Mouse (Mus musculus) heart, adult 2 months (tissue): Measurements from ENCODE around the gene Tshz2. TPM values are rescaled to one million over a fixed set of nuclear protein-coding genes. Genes with fewer than 3 reads are reported as not detected.

Experiments used
- DNase-seq, 2 experiments: peaks; one replicate each; pipeline ENCODE4 v3.0.0; 2021
- H3K27ac ChIP-seq: fragments of 200-600 bp; 2 replicates; pipeline ENCODE4 v1.8.1; 2022
- H3K27me3 ChIP-seq: fragments of 200-500 bp; 2 replicates; pipeline ENCODE4 v1.6.1; 2012; ENCODE audit warnings: mild to moderate bottlenecking, low read length, inconsistent platforms, mixed read lengths; ENCODE audit not compliant: control insufficient read depth, insufficient read depth
- H3K36me3 ChIP-seq: fragments of 200-500 bp; 2 replicates; pipeline ENCODE4 v1.6.1; 2012; ENCODE audit warnings: low read length, inconsistent platforms; ENCODE audit not compliant: control insufficient read depth, insufficient read depth
- H3K4me1 ChIP-seq: fragments of 200-500 bp; 2 replicates; pipeline ENCODE4 v1.6.1; 2011; ENCODE audit warnings: low read length; ENCODE audit not compliant: control insufficient read depth, insufficient read depth
- H3K4me3 ChIP-seq: fragments of 200-600 bp; 2 replicates; pipeline ENCODE4 v1.8.1; 2022
- H3K79me2 ChIP-seq: fragments of 200-500 bp; replicated peaks from 2 replicates; pipeline ENCODE4 v1.6.1; 2012; ENCODE audit warnings: mild to moderate bottlenecking, inconsistent platforms, low read length, moderate library complexity, mixed read lengths; ENCODE audit not compliant: control insufficient read depth, insufficient read depth
- H3K9ac ChIP-seq: fragments of 200-500 bp; 2 replicates; pipeline ENCODE4 v1.6.1; 2012; ENCODE audit warnings: low read depth, mild to moderate bottlenecking, control low read depth, inconsistent platforms, low read length, mixed read lengths
- CTCF ChIP-seq: fragments of 200-600 bp; IDR thresholded peaks from 2 replicates; pipeline ENCODE4 v1.8.1; 2022; ENCODE audit warnings: antibody characterized with exemption, mild to moderate bottlenecking, moderate library complexity
- EP300 ChIP-seq: fragments of 200-500 bp; IDR thresholded peaks from 2 replicates; pipeline ENCODE4 v1.6.1; 2011; ENCODE audit warnings: low read depth, low read length, control low read depth; ENCODE audit not compliant: insufficient read depth
- POLR2A ChIP-seq: fragments of 200-500 bp; IDR thresholded peaks from 2 replicates; pipeline ENCODE4 v1.6.1; 2011; ENCODE audit warnings: mild to moderate bottlenecking, low read depth, low read length, control low read depth; ENCODE audit not compliant: insufficient read depth
- WGBS: fragments of 180-500 bp; shearing (Covaris S2); methylation state at CpG from one replicate; pipeline ENCODE4 v1.1.7; 2018; 5-methylcytosine and 5-hydroxymethylcytosine counted together
- intact Hi-C: fragments of 180-260 bp; cut with DNase I; formaldehyde crosslinking; loops from one replicate; pipeline ENCODE4 v1.15.1; 2025
- polyA plus RNA-seq: library from polyadenylated mRNA; depleted of rRNA; stranded (reverse); fragments of >200 nt; gene quantifications from 2 replicates; pipeline ENCODE4 v1.2.3, GENCODE M21; 2012
- total RNA-seq, 2 experiments: library from RNA; stranded (reverse); gene quantifications; 2 replicates each; pipeline ENCODE4 v1.2.3; 2021

Gene Tshz2
- total and polyA plus RNA-seq, 3 experiments, result 8.2 to 12.9 (median 12.1) TPM

DNA sequence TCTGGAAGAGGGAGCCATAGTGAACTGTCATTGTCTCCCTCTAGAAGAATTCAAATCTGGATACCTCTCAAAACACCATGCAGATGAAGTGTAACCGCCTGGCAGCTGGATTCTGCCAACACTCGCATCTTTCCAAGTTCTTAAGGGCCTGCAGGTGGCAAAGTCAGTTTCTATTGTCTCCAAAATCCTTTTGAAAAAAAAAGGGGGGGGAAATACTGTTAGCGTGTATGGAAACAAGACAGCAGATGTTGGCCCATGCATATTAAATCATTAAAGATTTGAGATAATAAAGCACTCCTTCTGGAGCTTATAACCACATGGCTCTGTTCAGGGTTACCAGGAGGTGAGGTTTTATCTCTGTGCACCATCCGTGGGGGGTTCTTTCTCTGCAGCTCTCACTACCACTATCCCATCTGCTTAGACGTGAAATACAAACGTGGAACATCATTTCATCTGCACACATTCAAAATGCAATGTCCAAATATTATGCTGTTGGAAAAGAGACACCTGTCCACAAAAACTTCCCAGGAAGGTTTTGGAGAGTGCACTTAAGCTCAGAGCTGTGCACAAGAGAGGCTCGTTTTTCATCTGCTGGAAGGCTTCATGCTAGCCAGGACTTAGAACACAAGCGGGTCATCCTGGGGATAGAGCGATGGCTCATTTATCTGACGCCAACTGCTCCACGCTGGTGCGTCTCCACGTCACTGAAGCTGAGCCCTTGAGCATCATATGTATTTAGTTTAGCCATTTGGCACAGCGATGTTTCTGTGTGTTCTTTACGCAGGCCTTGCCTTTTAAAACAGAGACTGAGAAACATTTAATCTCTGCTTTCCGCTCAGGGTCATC, 307.7 kb downstream of the Tshz2 start:
- Histone ChIP-seq H3K27me3 (no peaks in the 10 kb centered on the region), H3K27ac (no peak overlapping the region), H3K4me1 (no peaks in the 10 kb centered on the region), H3K36me3 (no peaks in the 10 kb centered on the region), H3K9ac (no peak overlapping the region), H3K79me2 (no peaks in the 10 kb centered on the region), H3K4me3 (no peak overlapping the region)
- intact Hi-C loops, result no loop called here
- WGBS, result 82% methylated on average over 16 of the region's 16 CpGs
- no peak for TF ChIP-seq EP300
- TF ChIP-seq CTCF, result no peak
- TF ChIP-seq POLR2A, result no peak
- DNase-seq, result no peak

GRCm38 (mm10) chr2:169943727-169944126, 310.9 kb downstream of the Tshz2 start:
- Histone ChIP-seq H3K79me2 (no peaks in the 10 kb centered on the region), H3K36me3 (no peaks in the 10 kb centered on the region), H3K27me3 (no peaks in the 10 kb centered on the region), H3K4me1 (no peaks in the 10 kb centered on the region), H3K27ac (no peak overlapping the region), H3K4me3 (no peak overlapping the region), H3K9ac (no peak overlapping the region)
- intact Hi-C loops, result no loop called here
- WGBS, result 92% methylated on average over 6 of the region's 6 CpGs
- DNase-seq, result no peak
- no peak for TF ChIP-seq CTCF
- no peak for TF ChIP-seq POLR2A
- no peak for TF ChIP-seq EP300

DNA sequence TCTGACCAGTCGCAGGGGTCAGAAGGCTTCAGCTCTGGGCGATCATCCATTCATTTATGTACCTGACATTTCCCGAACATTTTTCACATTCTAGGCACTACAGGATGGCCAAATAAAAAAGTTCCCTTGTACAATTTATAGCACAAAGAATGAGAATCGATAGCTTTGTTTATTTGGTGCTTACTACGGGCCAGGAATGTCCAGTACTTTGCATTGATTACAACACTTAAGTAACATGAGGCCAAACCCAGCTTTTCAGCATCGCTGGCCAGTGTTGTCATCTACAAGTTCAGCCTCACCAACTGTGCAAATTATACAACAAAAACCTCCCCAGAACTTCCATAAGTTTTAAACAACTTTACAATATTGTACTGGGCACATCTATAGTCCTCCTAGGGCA, 315.3 kb downstream of the Tshz2 start:
- TF ChIP-seq POLR2A (no peak), CTCF (no peak), EP300 (no peak)

GRCm38 (mm10) chr2:169951041-169951440, 318.2 kb downstream of the Tshz2 start:
- no peaks in the 10 kb centered on the region for H3K27me3 ChIP-seq
- H3K9ac ChIP-seq, result no peak overlapping the region
- intact Hi-C loops, result no loop called here
- DNase-seq, result no peak
- H3K4me3 ChIP-seq, result no peak overlapping the region
- H3K4me1 ChIP-seq, result no peaks in the 10 kb centered on the region
- no peak overlapping the region for H3K27ac ChIP-seq
- no peaks in the 10 kb centered on the region for H3K36me3 ChIP-seq
- TF ChIP-seq POLR2A, result no peak
- no peak for TF ChIP-seq CTCF
- no peak for TF ChIP-seq EP300
- no peaks in the 10 kb centered on the region for H3K79me2 ChIP-seq
- 64% methylated on average over 8 of the region's 8 CpGs for WGBS

More for the DNA sequence above, 315.3 kb downstream of the Tshz2 start:
- Histone ChIP-seq H3K79me2 (no peaks in the 10 kb centered on the region), H3K36me3 (no peaks in the 10 kb centered on the region), H3K27me3 (no peaks in the 10 kb centered on the region), H3K27ac (no peak overlapping the region), H3K9ac (no peak overlapping the region), H3K4me3 (no peak overlapping the region), H3K4me1 (no peaks in the 10 kb centered on the region)
- DNase-seq, result no peak
- intact Hi-C loops, result no loop called here
- 84% methylated on average over 6 of the region's 6 CpGs for WGBS

DNA sequence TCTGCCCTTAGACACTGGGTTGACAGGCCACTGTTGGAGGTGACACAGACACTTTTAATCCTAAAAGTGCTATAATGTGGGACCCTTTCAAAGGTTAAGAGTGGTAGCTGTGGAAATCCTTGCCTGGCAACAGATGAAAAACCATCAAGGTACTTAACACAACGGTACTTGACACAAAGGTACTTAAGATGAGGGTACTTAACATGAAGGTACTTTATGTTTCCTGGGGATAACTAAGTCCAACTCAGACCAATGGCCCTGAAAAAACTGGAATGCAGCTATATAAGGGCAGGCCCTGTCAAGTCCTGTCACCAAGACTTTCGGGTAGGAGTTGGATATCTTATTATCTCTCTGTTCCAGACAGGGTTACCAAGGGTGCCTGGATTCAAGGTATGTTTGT, 320.2 kb downstream of the Tshz2 start:
- Histone ChIP-seq H3K36me3 (no peaks in the 10 kb centered on the region), H3K79me2 (no peaks in the 10 kb centered on the region), H3K4me1 (no peaks in the 10 kb centered on the region), H3K27ac (no peak overlapping the region), H3K9ac (no peak overlapping the region), H3K4me3 (no peak overlapping the region), H3K27me3 (no peaks in the 10 kb centered on the region)
- 84% methylated on average over 2 of the region's 2 CpGs for whole genome bisulfite sequencing
- TF ChIP-seq CTCF, result no peak
- TF ChIP-seq EP300, result no peak
- TF ChIP-seq POLR2A, result no peak
- intact Hi-C loops, result no loop called here
- DNase-seq, result no peak
